7 mouse cellular contexts compared by ENCODE assay signal in genomic region chr7:141391625-141392551, GRCm38 (mm10). TPM values are rescaled to one million over a fixed set of nuclear protein-coding genes. Genes with fewer than 3 reads are reported as not detected.
DNase-seq lines count a peak whose midpoint lies in the region; ATAC-seq and TF ChIP-seq lines count a peak whose summit lies in the region.

TSS of gene Taldo1 (plus strand) at chr7:141392199.

- WGBS in embryonic facial prominence, embryonic 12.5 days = under 1% methylated on average over 57 of the region's 57 CpGs
- WGBS in kidney, adult 2 months = under 1% methylated on average over 57 of the region's 57 CpGs
- under 1% methylated on average over 57 of the region's 57 CpGs for WGBS in limb, embryonic 12.5 days
- under 1% methylated on average over 57 of the region's 57 CpGs for WGBS in midbrain, embryonic 15.5 days
- under 1% methylated on average over 57 of the region's 57 CpGs for WGBS in spleen, adult 2 months

- peaks cover 14% of the 10 kb centered on the region for H3K36me3 ChIP-seq in embryonic facial prominence, embryonic 12.5 days
- H3K36me3 ChIP-seq in kidney, adult 2 months (ENCODE audit: control insufficient read depth, insufficient read depth, low read length) = no peaks in the 10 kb centered on the region
- H3K36me3 ChIP-seq in limb, embryonic 12.5 days = peaks cover 12% of the 10 kb centered on the region
- H3K36me3 ChIP-seq in midbrain, embryonic 15.5 days (replicated peaks) = peaks cover 3% of the 10 kb centered on the region; the same call in 1 of the 2 replicates
- H3K36me3 ChIP-seq in spleen, adult 2 months (ENCODE audit: control insufficient read depth, insufficient read depth, low read length) = peaks cover 5% of the 10 kb centered on the region

- H3K27ac ChIP-seq in embryonic facial prominence, embryonic 12.5 days = peak within 1 kb of the TSS; percentile 75
- H3K27ac ChIP-seq in kidney, adult 2 months (ENCODE audit: insufficient read depth, low read depth, low read length) = peak within 1 kb of the TSS; percentile 72
- H3K27ac ChIP-seq in limb, embryonic 12.5 days = peak within 1 kb of the TSS; percentile 77
- H3K27ac ChIP-seq in midbrain, embryonic 15.5 days = peak within 1 kb of the TSS; percentile 85
- H3K27ac ChIP-seq in spleen, adult 2 months (ENCODE audit: insufficient read depth, low read length) = peak within 1 kb of the TSS; percentile 79

- ATAC-seq in embryonic facial prominence, embryonic 12.5 days (ENCODE audit: insufficient number of reproducible peaks, insufficient read depth, low FRiP score, low TSS enrichment) = peak; percentile 91
- peak; percentile 89 for ATAC-seq in limb, embryonic 12.5 days (ENCODE audit: insufficient number of reproducible peaks, insufficient read depth, low FRiP score, low TSS enrichment, low read depth)
- ATAC-seq in midbrain, embryonic 15.5 days (replicated peaks) = peak; percentile 94

- no peaks in the 10 kb centered on the region for H3K27me3 ChIP-seq in embryonic facial prominence, embryonic 12.5 days
- H3K27me3 ChIP-seq in kidney, adult 2 months (replicated peaks; ENCODE audit: control insufficient read depth, insufficient read depth, low read length) = no peaks in the 10 kb centered on the region
- peaks cover 5% of the 10 kb centered on the region; the same call in 1 of the 2 replicates for H3K27me3 ChIP-seq in limb, embryonic 12.5 days
- no peaks in the 10 kb centered on the region for H3K27me3 ChIP-seq in midbrain, embryonic 15.5 days (replicated peaks)
- no peaks in the 10 kb centered on the region for H3K27me3 ChIP-seq in spleen, adult 2 months (ENCODE audit: control insufficient read depth, insufficient read depth, low read length)

- peak within 1 kb of the TSS; percentile 69 for H3K9ac ChIP-seq in embryonic facial prominence, embryonic 12.5 days
- H3K9ac ChIP-seq in limb, embryonic 12.5 days (replicated peaks) = peak within 1 kb of the TSS; percentile 75
- H3K9ac ChIP-seq in midbrain, embryonic 15.5 days = peak within 1 kb of the TSS; percentile 80

- DNase-seq in adrenal gland, postnatal 14 days = peak; percentile 98
- peak; percentile 98 for DNase-seq in heart, adult 18-20 months
- DNase-seq in kidney, adult 2 months = peak; percentile 99
- DNase-seq in spleen, adult 2 months (ENCODE audit: low read depth in 1 of 2, low spot score in 2 of 2) = peak; percentile 86 to 99

- H3K4me1 ChIP-seq in embryonic facial prominence, embryonic 12.5 days = peaks cover 7% of the 10 kb centered on the region
- H3K4me1 ChIP-seq in kidney, adult 2 months (ENCODE audit: control insufficient read depth, insufficient read depth, low read length) = peaks cover 10% of the 10 kb centered on the region; the same call in 1 of the 2 replicates
- peaks cover 12% of the 10 kb centered on the region for H3K4me1 ChIP-seq in limb, embryonic 12.5 days (replicated peaks)
- H3K4me1 ChIP-seq in midbrain, embryonic 15.5 days = peaks cover 14% of the 10 kb centered on the region
- peaks cover 4% of the 10 kb centered on the region; the same call in 1 of the 2 replicates for H3K4me1 ChIP-seq in spleen, adult 2 months (ENCODE audit: control insufficient read depth, insufficient read depth, insufficient read length)

- peak within 1 kb of the TSS; percentile 95 for H3K4me2 ChIP-seq in embryonic facial prominence, embryonic 12.5 days (replicated peaks)
- peak within 1 kb of the TSS; percentile 94 for H3K4me2 ChIP-seq in limb, embryonic 12.5 days
- peak within 1 kb of the TSS; percentile 96 for H3K4me2 ChIP-seq in midbrain, embryonic 15.5 days

- no peak for TF ChIP-seq CTCF in kidney, adult 2 months (conservative IDR thresholded peaks at IDR 0.05; ENCODE audit: insufficient read depth, insufficient read length, low read depth, low read length)
- no peak for TF ChIP-seq CTCF in spleen, adult 2 months (IDR thresholded peaks at IDR 0.05; ENCODE audit: extremely low read depth, insufficient read depth, insufficient read length, insufficient replicate concordance)

- no peaks in the 10 kb centered on the region for H3K9me3 ChIP-seq in embryonic facial prominence, embryonic 12.5 days
- no peaks in the 10 kb centered on the region for H3K9me3 ChIP-seq in limb, embryonic 12.5 days
- no peaks in the 10 kb centered on the region for H3K9me3 ChIP-seq in midbrain, embryonic 15.5 days

- peak; percentile 29 for TF ChIP-seq POLR2A in kidney, adult 2 months (IDR thresholded peaks at IDR 0.05; ENCODE audit: low read depth, low read length)
- peak; percentile 51 for TF ChIP-seq POLR2A in spleen, adult 2 months (IDR thresholded peaks at IDR 0.05; ENCODE audit: low read depth, low read length)

- H3K4me3 ChIP-seq in embryonic facial prominence, embryonic 12.5 days = peak within 1 kb of the TSS; percentile 63
- H3K4me3 ChIP-seq in kidney, adult 2 months (ENCODE audit: insufficient read depth, low read depth, low read length) = peak within 1 kb of the TSS; percentile 87
- peak within 1 kb of the TSS; percentile 67 for H3K4me3 ChIP-seq in limb, embryonic 12.5 days (replicated peaks)
- H3K4me3 ChIP-seq in midbrain, embryonic 15.5 days = peak within 1 kb of the TSS; percentile 76
- peak within 1 kb of the TSS; percentile 85 for H3K4me3 ChIP-seq in spleen, adult 2 months (ENCODE audit: extremely low read depth, insufficient read depth, insufficient read length)

RNA-seq across cellular contexts. Expression of gene Taldo1, which starts in this region (rescaled TPM):
- total RNA-seq in adrenal gland, postnatal 14 days (2021) = 479 and 481 TPM in 2 replicates
- 303 and 306 TPM in 2 replicates for polyA plus RNA-seq in embryonic facial prominence, embryonic 12.5 days (2016; fragmentation: Nextera tagmentation; extraction: Ambion mirVana)
- 100 to 1,000 TPM; 106 to 141 TPM for total RNA-seq in heart, adult 18-20 months (2021)
- polyA plus RNA-seq in kidney, adult 2 months (2012; rRNA removed) = 321 and 366 TPM in 2 replicates
- 299 and 318 TPM in 2 replicates for polyA plus RNA-seq in limb, embryonic 12.5 days (2016; fragmentation: Nextera tagmentation; extraction: Ambion mirVana)
- polyA plus RNA-seq in midbrain, embryonic 15.5 days (2015; fragmentation: Nextera tagmentation; extraction: Ambion mirVana) = 292 and 298 TPM in 2 replicates
- 155 and 184 TPM in 2 replicates for polyA plus RNA-seq in spleen, adult 2 months (2012; rRNA removed)

Comparison
In these comparisons a context has a peak if more than half of its experiments do, and no peak if none do; other contexts are left out.
1. Peak in every context shown above with its lines: DNase-seq, ATAC-seq, H3K4me3 ChIP-seq and H3K27ac ChIP-seq.